Mouse (Mus musculus): ENCODE measurements around the gene Olfr156.
"Not testable (repeated sequence)": the region's sequence is repeated elsewhere in the genome, so short reads cannot be mapped to it uniquely, and the experiment has no call there.

DNA sequence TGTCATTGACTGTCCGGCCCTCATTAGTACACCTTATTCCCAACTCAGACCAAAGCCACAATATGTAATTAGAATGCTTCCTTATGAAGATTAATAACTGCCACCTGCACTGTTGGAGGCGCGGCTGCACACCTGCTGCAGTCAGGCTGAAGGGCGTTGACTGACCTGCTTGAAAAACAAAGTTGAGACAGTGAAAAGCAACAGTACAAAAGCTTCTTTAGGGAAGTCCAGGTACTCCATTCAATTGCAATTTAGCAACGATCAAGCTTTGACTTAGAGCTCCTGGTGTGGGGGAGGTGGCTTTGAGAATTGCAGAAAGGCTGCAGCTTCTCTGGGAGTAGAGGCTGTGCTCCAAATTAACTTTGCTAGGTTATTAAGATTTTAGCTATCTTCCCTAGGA is 27.9 kb downstream of the Olfr156 start:
- TF ChIP-seq POLR2A (IDR thresholded peaks at IDR 0.05; ENCODE audit: borderline replicate concordance, control insufficient read depth, low read depth, low read length); CTCF (IDR thresholded peaks at IDR 0.05; ENCODE audit: control insufficient read depth, insufficient read depth, low read length): not testable (repeated sequence)
